Mouse (Mus musculus): ENCODE data around the gene Sox30. TPM values are rescaled to one million over a fixed set of nuclear protein-coding genes. Genes with fewer than 3 reads are reported as not detected.

Gene Sox30
- total RNA-seq, 1 experiment = 0.04 TPM

DNA sequence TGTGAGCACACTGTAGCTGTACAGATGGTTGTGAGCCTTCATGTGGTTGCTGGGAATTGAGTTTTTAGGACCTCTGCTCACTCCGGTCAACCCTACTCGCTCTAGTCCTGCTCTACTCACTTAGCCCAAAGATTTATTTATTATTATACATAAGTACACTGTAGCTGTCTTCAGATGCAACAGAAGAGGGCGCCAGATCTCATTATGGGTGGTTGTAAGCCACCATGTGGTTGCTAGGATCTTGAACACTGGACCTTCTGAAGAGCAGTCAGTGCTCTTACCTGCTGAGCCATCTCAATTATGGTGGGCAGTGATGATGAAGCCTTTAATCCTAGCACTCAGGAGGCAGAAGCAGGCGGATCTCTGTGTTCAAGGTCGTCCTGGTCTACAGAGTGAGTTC, 20.1 kb upstream of the Sox30 start:
- H3K9me3 ChIP-seq (ENCODE audit: control insufficient read depth, insufficient read depth, low read depth, low read length) = no peaks in the 10 kb centered on the region
- H3K4me1 ChIP-seq (ENCODE audit: control insufficient read depth in 2 of 2, insufficient read depth in 2 of 2, low read length in 2 of 2, poor library complexity in 1 of 2) = no peaks in the 10 kb centered on the region
- H3K4me3 ChIP-seq (ENCODE audit: insufficient read depth in 1 of 2, low read depth in 1 of 2, low read length in 2 of 2, poor library complexity in 1 of 2, severe bottlenecking in 1 of 2) = no peak overlapping the region
- H3K9ac ChIP-seq (ENCODE audit: insufficient read depth, low read depth, low read length, poor library complexity, severe bottlenecking) = no peak overlapping the region
- no peak for TF ChIP-seq ZC3H11A (IDR thresholded peaks at IDR 0.05; ENCODE audit: borderline replicate concordance, low read depth, low read length)
- no peak for TF ChIP-seq ZNF384 (IDR thresholded peaks at IDR 0.05; ENCODE audit: low read depth, low read length)
- no peak for TF ChIP-seq HCFC1 (IDR thresholded peaks at IDR 0.05; ENCODE audit: borderline replicate concordance, insufficient read depth, low read length)
- no peak for TF ChIP-seq MAFK (IDR thresholded peaks at IDR 0.05; ENCODE audit: insufficient read depth, low read depth, low read length)
- TF ChIP-seq CHD2 (IDR thresholded peaks at IDR 0.05; ENCODE audit: low read depth, low read length) = no peak
- no peaks in the 10 kb centered on the region for H3K36me3 ChIP-seq (ENCODE audit: control insufficient read depth, insufficient read depth, low read length, poor library complexity, severe bottlenecking)
- H3K27ac ChIP-seq (ENCODE audit: insufficient read depth, low read depth, low read length, poor library complexity, severe bottlenecking) = no peak overlapping the region
- DNase-seq (ENCODE audit: low read depth, low spot score) = no peak
- in situ Hi-C loops (cut with MboI; ENCODE audit: low sequenced_read_pairs in 2 of 2, unreplicated experiment in 2 of 2) = no loop called here

DNA sequence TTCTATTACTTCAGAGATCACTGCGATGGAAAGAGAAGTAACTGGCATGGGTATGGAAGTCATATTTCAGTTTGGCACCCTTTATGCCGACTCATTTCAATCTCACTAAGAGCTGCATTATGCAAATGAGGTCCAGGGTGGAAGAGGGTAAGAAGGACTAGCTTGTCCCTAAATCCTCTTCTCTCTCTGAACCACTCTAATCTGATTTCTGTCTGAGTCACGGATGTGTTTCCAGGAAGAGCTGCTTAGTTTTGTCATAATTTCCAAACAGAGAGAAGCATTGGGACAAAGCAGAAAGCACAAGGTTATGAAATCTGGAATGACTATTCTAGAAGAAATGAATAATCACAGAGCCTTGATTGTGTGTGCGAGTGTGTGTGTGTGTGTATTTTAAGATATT, 13.2 kb upstream of the Sox30 start:
- DNase-seq (ENCODE audit: low read depth, low spot score) = no peak
- in situ Hi-C loops (cut with MboI; ENCODE audit: low sequenced_read_pairs in 2 of 2, unreplicated experiment in 2 of 2) = no loop called here
- no peak overlapping the region for H3K9ac ChIP-seq (ENCODE audit: insufficient read depth, low read depth, low read length, poor library complexity, severe bottlenecking)
- H3K36me3 ChIP-seq (ENCODE audit: control insufficient read depth, insufficient read depth, low read length, poor library complexity, severe bottlenecking) = no peaks in the 10 kb centered on the region
- TF ChIP-seq HCFC1 (IDR thresholded peaks at IDR 0.05; ENCODE audit: borderline replicate concordance, insufficient read depth, low read length) (no peak), ZNF384 (IDR thresholded peaks at IDR 0.05; ENCODE audit: low read depth, low read length) (no peak), MAFK (IDR thresholded peaks at IDR 0.05; ENCODE audit: insufficient read depth, low read depth, low read length) (no peak), CHD2 (IDR thresholded peaks at IDR 0.05; ENCODE audit: low read depth, low read length) (no peak), ZC3H11A (IDR thresholded peaks at IDR 0.05; ENCODE audit: borderline replicate concordance, low read depth, low read length) (no peak)
- no peak overlapping the region for H3K4me3 ChIP-seq (ENCODE audit: insufficient read depth in 1 of 2, low read depth in 1 of 2, low read length in 2 of 2, poor library complexity in 1 of 2, severe bottlenecking in 1 of 2)
- no peaks in the 10 kb centered on the region for H3K9me3 ChIP-seq (ENCODE audit: control insufficient read depth, insufficient read depth, low read depth, low read length)
- H3K4me1 ChIP-seq (ENCODE audit: control insufficient read depth in 2 of 2, insufficient read depth in 2 of 2, low read length in 2 of 2, poor library complexity in 1 of 2) = no peaks in the 10 kb centered on the region
- no peak overlapping the region for H3K27ac ChIP-seq (ENCODE audit: insufficient read depth, low read depth, low read length, poor library complexity, severe bottlenecking)

DNA sequence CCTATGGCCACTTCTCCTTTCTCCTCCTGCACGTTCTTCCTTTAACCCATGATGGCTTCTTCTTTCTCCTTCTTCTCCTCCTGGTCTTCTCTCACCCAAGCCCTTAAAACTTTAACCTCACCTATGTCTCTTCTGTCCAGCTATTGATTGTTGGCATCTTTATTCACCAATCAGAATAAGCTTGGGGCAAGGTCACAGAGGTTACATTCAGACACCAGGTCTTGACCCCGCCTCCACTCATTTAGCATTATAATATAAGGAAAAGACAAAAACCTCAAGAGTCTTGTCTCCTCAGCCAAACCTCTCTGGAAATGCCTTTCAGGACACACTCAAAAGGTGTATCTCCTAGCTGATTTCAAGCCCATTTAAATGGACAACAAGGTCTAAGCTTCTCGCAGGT, 11.6 kb upstream of the Sox30 start:
- no peaks in the 10 kb centered on the region for H3K9me3 ChIP-seq (ENCODE audit: control insufficient read depth, insufficient read depth, low read depth, low read length)
- no peak overlapping the region for H3K27ac ChIP-seq (ENCODE audit: insufficient read depth, low read depth, low read length, poor library complexity, severe bottlenecking)
- no peak overlapping the region for H3K9ac ChIP-seq (ENCODE audit: insufficient read depth, low read depth, low read length, poor library complexity, severe bottlenecking)
- no peaks in the 10 kb centered on the region for H3K4me1 ChIP-seq (ENCODE audit: control insufficient read depth in 2 of 2, insufficient read depth in 2 of 2, low read length in 2 of 2, poor library complexity in 1 of 2)
- no peak for DNase-seq (ENCODE audit: low read depth, low spot score)
- no peaks in the 10 kb centered on the region for H3K36me3 ChIP-seq (ENCODE audit: control insufficient read depth, insufficient read depth, low read length, poor library complexity, severe bottlenecking)
- TF ChIP-seq HCFC1 (IDR thresholded peaks at IDR 0.05; ENCODE audit: borderline replicate concordance, insufficient read depth, low read length) = no peak
- no peak for TF ChIP-seq ZNF384 (IDR thresholded peaks at IDR 0.05; ENCODE audit: low read depth, low read length)
- no peak for TF ChIP-seq CHD2 (IDR thresholded peaks at IDR 0.05; ENCODE audit: low read depth, low read length)
- TF ChIP-seq ZC3H11A (IDR thresholded peaks at IDR 0.05; ENCODE audit: borderline replicate concordance, low read depth, low read length) = no peak
- no peak for TF ChIP-seq MAFK (IDR thresholded peaks at IDR 0.05; ENCODE audit: insufficient read depth, low read depth, low read length)
- in situ Hi-C loops (cut with MboI; ENCODE audit: low sequenced_read_pairs in 2 of 2, unreplicated experiment in 2 of 2) = no loop called here
- H3K4me3 ChIP-seq (ENCODE audit: insufficient read depth in 1 of 2, low read depth in 1 of 2, low read length in 2 of 2, poor library complexity in 1 of 2, severe bottlenecking in 1 of 2) = no peak overlapping the region

DNA sequence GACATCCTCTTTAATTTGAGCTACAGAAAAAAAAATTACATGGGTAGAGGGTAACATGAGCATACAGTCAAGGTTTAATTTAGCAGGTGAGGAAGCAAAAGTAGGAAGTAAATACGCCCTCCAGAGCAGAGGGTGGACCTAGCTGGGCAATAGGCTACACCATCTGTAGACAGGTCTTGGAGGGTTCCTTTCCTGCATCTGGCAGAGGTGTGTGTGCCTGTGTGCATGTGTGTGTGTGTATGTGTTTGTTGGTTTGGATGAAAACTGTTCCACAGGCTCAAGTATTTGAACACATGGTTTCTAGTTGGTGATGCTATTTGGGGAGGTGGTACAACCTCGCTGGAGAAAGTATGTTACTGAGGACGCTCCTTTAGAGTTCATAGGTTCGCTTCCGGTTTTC, 6.5 kb upstream of the Sox30 start:
- in situ Hi-C loops (cut with MboI; ENCODE audit: low sequenced_read_pairs in 2 of 2, unreplicated experiment in 2 of 2) = no loop called here
- no peak for DNase-seq (ENCODE audit: low read depth, low spot score)
- Histone ChIP-seq H3K27ac (ENCODE audit: insufficient read depth, low read depth, low read length, poor library complexity, severe bottlenecking) (no peak overlapping the region), H3K9me3 (ENCODE audit: control insufficient read depth, insufficient read depth, low read depth, low read length) (no peaks in the 10 kb centered on the region), H3K36me3 (ENCODE audit: control insufficient read depth, insufficient read depth, low read length, poor library complexity, severe bottlenecking) (no peaks in the 10 kb centered on the region), H3K9ac (ENCODE audit: insufficient read depth, low read depth, low read length, poor library complexity, severe bottlenecking) (no peak overlapping the region), H3K4me1 (ENCODE audit: control insufficient read depth in 2 of 2, insufficient read depth in 2 of 2, low read length in 2 of 2, poor library complexity in 1 of 2) (no peaks in the 10 kb centered on the region), H3K4me3 (ENCODE audit: insufficient read depth in 1 of 2, low read depth in 1 of 2, low read length in 2 of 2, poor library complexity in 1 of 2, severe bottlenecking in 1 of 2) (no peak overlapping the region)
- TF ChIP-seq ZC3H11A (IDR thresholded peaks at IDR 0.05; ENCODE audit: borderline replicate concordance, low read depth, low read length) = no peak
- TF ChIP-seq CHD2 (IDR thresholded peaks at IDR 0.05; ENCODE audit: low read depth, low read length) = no peak
- TF ChIP-seq HCFC1 (IDR thresholded peaks at IDR 0.05; ENCODE audit: borderline replicate concordance, insufficient read depth, low read length) = no peak
- no peak for TF ChIP-seq MAFK (IDR thresholded peaks at IDR 0.05; ENCODE audit: insufficient read depth, low read depth, low read length)
- no peak for TF ChIP-seq ZNF384 (IDR thresholded peaks at IDR 0.05; ENCODE audit: low read depth, low read length)

DNA sequence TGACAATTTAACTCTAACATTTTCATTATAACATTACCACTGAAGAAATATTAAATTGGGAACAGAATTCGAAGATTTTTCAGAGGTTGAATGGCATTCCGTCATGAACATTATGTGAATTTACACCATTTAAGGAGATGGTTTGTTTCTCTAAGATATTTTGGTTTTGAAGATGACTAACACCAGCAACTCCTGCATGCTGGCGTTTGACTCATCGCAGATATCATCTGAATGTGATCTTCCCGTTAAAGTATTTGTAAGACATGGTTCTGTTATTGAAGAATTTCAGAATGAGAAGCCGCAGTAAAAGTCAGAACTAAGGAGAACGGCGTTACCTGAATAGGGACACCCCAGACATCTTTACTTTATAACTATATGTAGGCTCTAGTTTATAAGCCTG, 5.6 kb upstream of the Sox30 start:
- Histone ChIP-seq H3K36me3 (ENCODE audit: control insufficient read depth, insufficient read depth, low read length, poor library complexity, severe bottlenecking) (no peaks in the 10 kb centered on the region), H3K27ac (ENCODE audit: insufficient read depth, low read depth, low read length, poor library complexity, severe bottlenecking) (no peak overlapping the region), H3K4me3 (ENCODE audit: insufficient read depth in 1 of 2, low read depth in 1 of 2, low read length in 2 of 2, poor library complexity in 1 of 2, severe bottlenecking in 1 of 2) (no peak overlapping the region), H3K4me1 (ENCODE audit: control insufficient read depth in 2 of 2, insufficient read depth in 2 of 2, low read length in 2 of 2, poor library complexity in 1 of 2) (no peaks in the 10 kb centered on the region), H3K9me3 (ENCODE audit: control insufficient read depth, insufficient read depth, low read depth, low read length) (no peaks in the 10 kb centered on the region), H3K9ac (ENCODE audit: insufficient read depth, low read depth, low read length, poor library complexity, severe bottlenecking) (no peak overlapping the region)
- TF ChIP-seq MAFK (IDR thresholded peaks at IDR 0.05; ENCODE audit: insufficient read depth, low read depth, low read length) (no peak), CHD2 (IDR thresholded peaks at IDR 0.05; ENCODE audit: low read depth, low read length) (no peak), HCFC1 (IDR thresholded peaks at IDR 0.05; ENCODE audit: borderline replicate concordance, insufficient read depth, low read length) (no peak), ZC3H11A (IDR thresholded peaks at IDR 0.05; ENCODE audit: borderline replicate concordance, low read depth, low read length) (no peak), ZNF384 (IDR thresholded peaks at IDR 0.05; ENCODE audit: low read depth, low read length) (no peak)
- in situ Hi-C loops (cut with MboI; ENCODE audit: low sequenced_read_pairs in 2 of 2, unreplicated experiment in 2 of 2) = no loop called here
- no peak for DNase-seq (ENCODE audit: low read depth, low spot score)

All from ES-E14 (cell line).